Mouse (Mus musculus) ES-CJ7 (cell line): Measurements from ENCODE around the gene Zhx3.

Experiments used
- DNase-seq: peaks from one replicate; pipeline ENCODE4 v3.0.0; 2011; ENCODE audit warnings: low read depth, low spot score

Zhx3 gene

DNA sequence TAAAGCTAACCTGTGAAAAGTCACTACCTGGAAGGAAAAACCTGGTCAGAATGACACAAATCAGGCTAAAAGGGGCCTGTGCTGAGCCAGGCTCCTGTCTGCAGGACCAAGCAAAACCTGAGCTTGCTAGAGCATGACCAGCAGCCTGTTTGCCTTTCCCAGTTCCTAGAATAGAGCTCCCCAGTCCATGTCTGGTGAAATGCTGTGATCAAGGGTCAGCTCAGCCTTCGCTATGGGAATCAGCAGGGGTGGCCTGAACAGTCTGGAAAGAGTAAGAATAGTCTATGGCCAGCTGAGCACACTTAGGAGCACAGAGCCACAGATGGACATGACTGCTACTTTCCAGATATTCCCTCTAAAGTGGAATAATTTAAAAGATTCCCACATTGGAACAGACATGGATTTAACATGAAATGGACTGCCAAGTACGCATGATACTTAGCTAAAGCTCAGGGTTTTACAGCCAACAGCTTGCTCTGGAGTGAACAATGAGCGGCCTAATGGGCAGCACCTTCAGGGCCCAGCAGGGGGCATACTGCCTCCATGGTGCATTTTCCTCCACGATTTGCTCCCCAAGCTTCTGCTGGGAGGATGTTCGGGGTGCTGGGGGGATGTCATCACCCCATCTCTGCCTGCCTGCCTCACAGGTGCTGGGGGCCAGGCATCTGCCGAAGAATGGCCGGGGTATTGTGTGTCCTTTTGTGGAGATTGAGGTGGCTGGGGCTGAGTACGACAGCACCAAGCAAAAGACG, 112.2 kb downstream of the Zhx3 start:
- DNase-seq: no peak

DNA sequence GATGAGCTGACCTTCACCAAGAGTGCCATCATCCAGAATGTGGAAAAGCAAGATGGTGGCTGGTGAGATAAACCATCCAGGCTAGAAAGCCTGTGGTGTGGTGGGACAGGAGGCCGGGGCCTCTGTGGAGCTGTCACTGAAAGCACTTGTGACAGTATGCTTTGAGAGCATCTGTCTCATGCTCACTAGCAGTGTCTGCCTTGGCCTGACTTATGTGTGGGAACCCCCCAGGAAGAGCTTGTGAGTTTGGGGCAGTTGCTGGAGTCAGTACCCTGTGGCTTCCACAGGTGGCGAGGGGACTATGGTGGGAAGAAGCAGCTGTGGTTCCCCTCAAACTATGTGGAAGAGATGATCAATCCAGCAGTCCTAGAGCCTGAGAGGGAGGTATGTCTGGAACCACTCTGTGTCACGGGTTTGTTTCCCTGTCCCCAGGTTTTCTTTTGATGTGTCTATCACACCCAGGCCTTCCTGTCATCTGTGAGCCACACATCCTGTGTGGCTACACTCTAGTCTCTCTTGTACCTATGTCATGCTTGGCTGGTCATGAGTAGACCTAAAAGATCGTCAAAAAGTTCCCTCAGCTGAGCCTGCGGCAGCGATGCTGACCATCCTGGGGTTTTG, 116.1 kb downstream of the Zhx3 start:
- no peak for DNase-seq

DNA sequence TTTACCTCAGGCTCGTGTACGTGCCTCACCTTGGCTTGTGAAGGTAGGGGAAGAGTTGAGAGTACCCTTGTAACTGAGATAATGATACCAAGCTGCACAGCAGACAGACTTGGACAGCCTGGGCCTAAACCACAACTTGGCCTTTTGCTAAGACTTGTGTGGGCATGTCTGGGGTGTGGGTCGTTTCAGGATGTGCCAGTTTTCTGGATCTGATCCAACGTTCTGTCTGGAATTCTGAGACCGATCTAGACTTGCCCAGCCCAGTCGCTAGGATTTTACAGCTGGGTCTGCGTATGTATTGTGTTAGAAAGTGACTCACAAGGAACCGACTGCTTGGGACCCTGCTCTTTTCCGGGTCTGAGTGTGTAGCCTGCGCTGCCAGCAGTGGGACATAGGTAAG, 125.7 kb downstream of the Zhx3 start:
- no peak for DNase-seq

DNA sequence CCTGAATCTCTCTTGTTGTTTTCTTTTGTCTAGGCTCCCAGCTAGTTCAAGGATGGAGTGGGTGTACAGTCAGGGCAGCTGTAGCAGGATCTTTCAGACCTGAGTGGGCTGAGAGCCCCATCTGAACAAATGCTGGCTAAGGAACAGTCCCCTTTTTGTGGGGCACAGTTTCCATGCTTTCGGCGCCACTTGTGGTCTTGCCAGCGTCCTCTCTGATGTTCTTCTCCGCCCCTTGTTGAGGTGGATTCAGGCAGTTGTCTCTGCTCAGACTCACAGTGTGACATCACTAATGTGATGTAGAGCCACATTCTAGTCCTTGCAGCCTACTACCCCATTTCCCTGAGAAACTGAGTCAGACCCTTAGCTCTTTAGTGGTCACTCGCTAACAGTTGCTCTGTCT, 126.2 kb downstream of the Zhx3 start:
- DNase-seq: no peak

DNA sequence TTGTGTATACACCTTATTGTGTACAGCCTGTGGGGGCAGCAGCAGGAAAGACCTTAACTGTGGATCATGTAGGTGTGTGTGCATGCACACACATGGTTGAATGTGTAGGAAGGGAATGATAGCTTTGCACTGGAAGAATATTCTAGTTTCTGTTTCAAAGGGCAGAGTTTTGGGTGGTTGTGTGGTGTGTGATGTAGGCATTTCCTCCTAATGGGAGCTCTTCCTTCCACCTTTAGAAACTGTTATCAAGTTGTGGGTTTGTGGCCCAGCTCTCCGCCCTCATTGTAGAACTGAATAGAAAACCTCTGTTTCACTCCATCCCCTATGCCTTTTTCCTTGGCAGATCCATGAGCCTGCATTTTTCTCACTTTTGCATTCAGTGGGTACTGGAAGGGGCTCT, 127.3 kb downstream of the Zhx3 start:
- no peak for DNase-seq

DNA sequence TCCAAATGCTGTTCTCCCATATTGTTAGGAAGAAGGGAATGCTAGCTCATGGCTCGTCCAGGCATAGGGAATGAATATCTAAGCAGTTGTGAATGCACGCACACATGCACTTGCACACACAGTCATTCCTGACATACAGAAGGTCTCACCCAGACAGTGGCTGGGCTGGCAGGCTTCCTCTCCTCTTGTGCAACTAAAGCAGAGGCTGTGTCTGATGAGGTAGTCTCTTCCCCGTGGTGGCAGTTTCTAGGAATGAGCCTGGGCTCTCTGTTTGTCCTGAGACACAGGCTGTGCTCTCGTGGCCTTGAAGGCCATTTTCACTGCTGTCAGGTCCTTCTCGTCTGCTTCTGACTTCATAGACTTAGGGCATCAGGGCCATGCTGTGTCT, 128.0 kb downstream of the Zhx3 start:
- DNase-seq: no peak

DNA sequence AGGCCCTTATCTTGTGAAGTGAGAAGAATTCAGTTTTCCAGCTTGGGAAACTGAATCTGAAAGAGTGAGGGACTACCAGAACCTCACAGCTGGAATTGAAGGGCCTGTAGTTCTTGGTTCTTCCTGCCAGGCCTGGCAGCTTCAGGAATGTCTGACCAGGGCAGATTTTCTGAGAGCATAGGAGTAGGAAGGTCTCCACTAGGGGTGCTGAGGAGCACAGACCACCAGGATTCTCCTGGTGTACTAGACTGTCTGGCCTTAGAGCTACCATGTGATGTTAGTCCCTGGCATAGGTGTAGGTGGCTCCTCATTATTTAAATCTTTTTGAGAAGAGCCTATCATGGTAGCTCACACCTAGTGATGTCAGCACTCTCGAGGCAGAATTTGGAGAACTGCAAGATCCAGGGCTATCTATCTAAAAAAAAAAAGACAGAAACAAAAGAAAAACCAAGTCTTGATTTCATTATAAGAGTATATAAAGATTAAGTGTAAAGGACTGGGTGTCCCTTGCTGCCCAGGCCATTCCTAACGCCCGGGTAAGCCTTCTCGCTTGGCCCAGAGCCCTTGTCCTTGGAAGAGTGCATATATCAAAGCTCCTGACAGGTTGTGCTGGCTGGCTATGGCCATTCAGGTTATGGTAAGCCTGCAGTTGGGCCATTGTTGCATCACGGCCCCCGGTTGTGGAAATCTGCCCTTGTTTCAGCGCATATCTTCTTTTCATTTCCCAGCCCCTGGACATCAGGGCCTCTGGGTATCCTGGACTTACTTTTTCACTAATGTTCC, 128.6 kb downstream of the Zhx3 start:
- DNase-seq: peak; percentile 78

DNA sequence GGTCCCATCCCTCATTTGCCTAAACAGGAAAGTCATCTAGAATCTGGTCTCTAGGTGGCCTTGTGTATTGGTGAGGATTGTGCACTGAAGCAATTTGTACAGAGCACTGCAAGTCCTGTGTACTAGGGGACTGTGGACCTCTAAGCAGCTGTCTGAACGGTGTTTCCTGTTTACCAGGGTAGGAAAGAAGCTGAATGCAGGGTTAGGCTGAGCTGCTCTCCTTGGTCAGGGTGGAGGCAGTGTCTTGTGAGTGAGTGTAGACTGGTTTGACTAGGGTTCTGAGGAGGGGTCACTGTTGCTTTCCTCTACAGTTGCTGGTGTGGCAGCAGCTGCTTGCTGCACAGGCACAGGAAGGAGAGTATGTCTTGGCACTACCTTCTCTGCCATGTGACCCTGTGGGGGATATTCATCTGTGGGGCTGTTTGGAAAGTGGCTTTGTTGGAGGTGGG, 130.6 kb downstream of the Zhx3 start:
- no peak for DNase-seq

DNA sequence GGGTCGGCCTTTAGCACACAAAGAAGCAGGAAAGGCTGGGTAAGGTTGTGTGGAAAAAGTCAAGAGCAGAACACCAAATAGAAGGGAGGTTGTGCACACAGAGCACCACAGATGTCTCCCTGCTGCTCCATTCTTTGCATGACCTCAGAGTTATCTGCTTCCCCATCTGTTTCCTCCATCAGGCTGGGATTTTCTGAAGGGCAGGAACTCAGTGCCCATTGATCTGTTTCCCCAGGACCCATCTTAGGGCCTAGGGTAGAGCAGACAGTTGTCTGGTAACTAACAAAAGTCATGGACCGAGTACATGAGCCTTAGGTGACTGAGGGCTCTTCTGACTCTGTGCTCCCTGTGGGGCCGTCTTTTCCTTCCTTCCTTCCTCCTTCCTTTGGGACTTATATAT, 131.2 kb downstream of the Zhx3 start:
- DNase-seq: no peak

DNA sequence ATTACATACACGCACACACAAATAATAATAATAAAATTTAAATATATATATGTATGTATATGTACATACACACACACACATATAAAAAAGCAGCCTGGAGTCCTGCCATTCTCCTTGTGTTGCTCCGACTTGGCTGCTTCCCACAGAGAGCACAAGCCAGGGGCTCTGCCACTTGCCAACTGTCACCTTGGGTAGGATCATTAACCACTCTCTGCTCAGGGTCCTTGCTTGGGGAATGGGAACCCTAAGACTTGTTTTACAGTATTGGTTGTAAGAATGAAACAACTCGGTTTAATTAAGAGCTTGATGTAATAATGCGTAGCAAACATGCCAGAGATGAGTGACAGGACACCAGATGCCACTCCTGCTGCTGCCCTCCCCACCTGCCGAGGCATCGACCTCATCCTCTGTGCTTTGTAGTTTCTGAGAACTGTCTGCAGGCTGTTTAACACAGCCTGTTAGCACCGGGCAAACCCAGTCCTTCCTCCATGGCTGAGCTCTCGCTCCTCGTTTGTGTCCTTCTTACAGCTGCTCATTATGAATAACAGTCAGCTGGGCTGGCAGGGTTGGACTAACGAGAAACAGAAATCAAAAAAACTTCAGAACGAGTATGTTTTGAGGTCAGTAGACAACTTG, 132.2 kb downstream of the Zhx3 start:
- DNase-seq: no peak

DNA sequence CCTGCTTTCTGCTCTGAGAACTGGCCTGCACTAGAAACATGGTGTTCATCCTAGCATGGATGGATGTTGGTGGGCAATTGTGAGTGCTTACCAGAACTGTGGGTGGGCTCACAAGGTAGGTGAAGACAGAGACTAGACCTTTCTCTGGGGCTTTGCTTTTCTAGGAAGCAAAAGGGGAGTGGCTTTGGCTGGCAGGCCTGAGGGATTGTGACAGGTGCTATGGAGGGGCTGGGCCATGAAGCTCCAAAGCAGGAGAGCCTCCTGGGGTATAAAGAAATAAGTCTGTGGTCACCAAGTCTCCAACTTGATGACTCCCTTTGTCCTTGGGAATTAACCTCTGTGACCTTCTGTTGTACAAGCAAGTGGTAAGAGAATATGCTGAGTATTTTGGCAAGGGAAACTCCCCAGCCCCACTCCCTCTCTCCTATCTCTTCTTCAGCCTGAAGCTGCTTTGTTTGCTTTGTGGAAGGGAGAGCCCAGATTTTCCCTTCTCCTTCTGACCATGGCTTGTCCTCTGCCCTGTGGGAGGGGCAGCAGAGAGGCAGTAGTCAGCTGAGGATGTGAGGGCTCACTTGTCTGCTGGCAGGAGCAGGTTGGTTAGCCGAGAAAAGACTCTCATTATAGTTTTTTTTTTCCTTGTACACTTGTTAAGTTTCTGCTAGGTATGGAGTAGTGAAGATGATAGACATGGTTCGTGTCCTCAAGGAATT, 133.0 kb downstream of the Zhx3 start:
- no peak for DNase-seq

DNA sequence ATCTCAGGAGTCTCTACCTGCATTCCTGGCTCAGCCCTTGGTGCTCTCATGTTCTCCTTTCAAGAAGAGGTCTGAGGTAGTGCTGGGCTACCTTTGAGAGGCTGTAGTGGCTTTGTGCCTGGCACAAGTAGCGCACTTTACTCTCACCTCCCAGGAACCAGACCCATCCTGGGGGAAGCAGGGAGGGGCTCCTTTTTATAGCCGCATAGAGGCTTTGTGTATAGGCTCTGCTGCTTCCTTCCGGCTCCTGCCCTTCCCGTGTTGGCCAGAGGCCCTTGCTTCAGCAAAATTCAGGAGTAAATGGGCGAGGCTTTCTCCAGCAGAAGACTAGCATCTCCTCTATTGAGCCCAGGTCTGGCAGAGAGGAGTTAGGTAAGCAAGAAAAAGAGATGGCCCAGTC, 134.4 kb downstream of the Zhx3 start:
- DNase-seq: peak; percentile 17

DNA sequence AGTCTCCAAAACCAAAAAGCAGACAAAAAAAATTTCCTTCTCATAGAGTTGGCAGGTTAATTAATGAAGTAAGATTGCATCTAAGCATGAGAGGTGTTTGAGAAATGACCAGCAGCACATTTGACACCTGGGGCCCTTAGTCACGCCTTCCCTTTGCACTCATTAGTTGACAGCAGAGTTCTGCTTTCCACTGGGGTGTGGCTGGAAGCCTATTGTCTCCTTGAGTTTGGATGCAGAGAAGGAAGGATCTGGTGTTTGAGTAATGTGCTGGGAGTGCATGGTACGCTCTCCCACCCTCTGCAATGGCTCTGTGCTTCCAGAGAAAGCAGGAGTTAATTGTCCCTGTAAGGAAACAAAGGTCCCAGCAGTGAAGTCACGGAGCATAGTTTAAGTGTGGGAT, 136.3 kb downstream of the Zhx3 start:
- peak; percentile 27 for DNase-seq

DNA sequence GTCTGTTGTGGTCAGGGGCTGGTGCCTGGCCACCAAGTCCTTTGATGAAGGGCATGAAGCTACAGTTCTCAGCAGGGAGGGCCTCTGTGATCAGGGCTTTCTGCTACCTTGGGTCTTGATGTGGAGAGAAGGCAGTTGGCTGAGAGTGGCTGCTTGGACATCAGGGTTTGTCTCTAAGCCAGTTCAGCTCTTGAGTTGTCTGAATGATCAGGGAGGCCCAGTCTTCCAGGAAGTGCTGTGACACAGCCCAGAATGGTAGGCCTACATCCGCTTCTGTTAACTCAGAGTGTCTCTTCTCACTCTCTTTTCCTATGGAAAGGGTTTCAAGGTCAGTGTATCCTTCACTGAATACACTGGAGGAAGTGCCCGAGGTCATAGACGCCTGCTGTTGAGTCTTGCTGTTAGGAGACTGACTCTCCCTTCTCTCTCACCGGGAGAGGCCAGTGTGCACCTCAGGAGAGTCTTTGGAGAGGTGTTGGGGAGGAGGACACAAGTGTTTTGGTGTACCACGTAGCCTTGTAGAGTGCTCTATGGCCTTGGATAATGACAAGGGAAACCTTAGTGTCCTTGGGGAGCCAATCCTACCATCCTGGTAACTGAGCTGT, 137.0 kb downstream of the Zhx3 start:
- peak; percentile 51 for DNase-seq

DNA sequence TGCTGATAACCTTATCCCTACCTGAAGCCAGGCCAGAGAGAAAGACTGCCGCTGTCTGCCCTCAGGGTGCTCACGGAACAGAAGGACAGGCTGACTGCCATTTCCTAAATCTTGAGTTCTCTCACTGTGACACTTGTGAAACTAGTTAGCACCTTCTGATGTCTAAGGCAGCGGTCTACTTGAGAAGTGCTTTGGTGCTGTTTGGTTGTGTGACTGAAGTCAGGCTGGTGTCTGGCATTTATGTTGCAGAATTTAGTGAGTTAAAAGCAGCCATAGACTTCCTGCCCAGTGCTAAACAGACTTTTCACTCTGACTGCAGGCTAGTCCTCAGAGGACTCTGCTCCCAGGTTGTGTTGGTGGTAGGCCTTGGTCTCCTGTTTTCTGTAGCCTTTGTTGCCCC, 138.5 kb downstream of the Zhx3 start:
- no peak for DNase-seq

DNA sequence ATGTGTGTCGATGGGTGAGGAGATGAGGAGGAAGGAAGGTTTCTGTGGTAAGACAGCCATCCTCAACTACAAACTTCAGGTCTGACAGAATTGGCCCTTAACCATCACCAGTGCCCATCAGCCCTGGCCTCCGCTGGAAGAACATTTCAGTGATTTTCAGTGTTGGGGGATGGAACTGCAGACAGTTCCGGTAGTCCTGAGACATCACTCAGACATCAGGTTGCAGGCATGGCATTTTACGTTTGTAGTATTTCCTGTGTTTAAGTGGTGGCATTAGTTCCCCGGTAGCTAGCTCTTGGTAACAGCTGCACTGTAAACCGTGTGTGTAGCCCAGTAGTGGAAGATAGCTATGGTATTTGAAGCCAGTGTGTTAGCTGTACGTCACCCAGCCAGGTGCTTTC, 139.7 kb downstream of the Zhx3 start:
- DNase-seq: no peak

DNA sequence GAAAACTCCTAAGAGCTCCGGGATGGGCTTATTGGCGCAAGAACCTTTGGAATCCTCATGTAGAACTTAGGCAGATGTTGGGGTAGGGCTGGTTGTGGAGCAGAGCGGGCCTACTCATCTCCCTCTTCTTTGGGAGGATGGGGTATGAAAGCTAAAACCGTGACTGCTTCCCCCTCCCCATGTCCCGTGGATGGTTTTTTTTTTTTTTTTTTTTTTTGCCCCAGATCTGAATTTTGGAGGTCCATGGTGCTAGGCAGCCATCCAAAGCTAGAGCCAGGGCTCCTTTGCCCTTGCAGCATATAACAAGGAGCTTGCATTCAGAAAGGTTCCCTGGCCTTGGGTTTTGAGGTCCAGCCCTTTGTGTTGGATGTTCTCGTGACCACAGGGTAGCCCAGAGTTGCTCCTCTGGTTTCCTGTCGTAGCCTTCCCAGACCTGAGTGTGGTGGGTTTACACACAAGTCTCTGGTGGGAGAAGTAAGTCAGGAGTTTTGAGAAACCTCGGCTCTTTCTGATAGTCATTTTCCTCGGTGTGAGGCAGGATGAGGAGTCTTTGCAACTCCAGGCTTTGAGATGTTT, 140.3 kb downstream of the Zhx3 start:
- no peak for DNase-seq

DNA sequence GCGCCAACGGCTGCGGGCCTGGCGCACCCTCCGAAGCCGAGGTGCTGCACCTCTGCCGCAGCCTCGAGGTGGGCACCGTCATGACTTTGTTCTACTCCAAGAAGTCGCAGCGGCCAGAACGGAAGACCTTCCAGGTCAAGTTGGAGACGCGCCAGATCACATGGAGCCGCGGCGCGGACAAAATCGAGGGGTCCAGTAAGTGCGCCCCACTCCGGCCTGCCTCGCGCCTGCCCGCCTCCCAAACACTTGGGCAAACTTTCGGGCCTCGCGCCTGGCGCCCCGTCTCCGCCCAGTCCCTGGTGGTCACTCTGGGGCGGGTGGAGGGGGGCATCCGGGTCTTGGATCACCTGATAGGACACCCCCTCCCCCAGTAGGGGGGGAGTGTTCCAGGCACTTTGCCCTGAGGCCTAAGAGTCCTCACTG, 140.9 kb downstream of the Zhx3 start:
- DNase-seq: peak; percentile 36

DNA sequence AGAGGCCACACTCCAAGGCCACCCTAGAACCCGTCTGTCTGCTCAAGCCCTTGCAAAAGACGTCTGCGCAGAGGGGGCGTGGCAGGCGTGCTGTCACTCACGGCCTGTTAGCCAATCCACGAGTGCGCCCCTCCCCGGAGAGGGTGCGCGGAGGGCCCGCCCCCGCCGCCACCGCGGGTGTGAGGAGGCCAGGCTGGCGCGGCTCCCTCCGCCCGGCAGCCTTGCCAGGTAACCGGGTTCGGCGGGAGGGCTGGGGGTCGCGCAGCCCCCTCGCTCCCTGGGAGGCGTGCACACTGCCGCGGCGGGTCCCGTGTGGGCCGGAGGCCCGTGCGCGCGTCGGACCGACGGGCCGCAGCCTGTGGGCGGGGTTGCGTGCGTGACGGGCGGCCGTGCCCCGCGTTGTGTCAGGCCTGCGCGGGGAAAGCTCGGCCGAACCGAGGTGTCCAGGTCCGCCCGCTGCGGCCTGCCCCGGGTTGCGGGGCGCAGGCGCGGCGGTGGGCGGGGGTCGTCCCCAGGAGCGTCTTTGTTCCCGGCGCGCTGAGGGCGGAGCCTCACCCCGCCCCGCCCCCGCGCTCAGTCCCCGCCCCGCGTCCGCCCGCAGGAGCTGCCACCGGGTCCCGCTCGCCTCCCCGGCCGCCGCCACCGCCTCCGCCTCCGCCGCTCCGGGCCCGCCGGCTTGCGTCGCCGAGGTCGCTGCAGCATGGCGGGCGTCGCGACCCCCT, 141.5 kb downstream of the Zhx3 start, which contains the start of gene Plcg1:
Plcg1 (plus strand) TSS at position 184 of the 722 bp plus-strand sequence.
- DNase-seq: peak; percentile 90

DNA sequence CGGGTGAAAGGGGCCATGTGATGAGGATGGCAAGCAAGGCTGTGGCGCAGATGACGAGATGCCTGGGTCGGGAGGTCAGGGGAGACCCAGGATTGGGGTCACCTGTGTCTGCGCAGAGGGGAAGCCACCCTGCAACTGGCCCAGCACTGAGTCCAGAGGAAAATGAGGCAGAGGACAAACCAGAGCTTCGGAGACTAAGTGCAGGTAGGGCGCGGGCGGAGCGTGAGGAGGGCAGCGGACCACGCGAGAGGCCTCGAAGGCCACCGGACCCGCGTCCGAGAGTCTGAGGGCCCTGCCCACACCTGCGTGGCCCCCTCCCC, 142.0 kb downstream of the Zhx3 start:
- DNase-seq: no peak
